Mouse (Mus musculus): ENCODE data around the gene Casd1. TPM values are rescaled to one million over a fixed set of nuclear protein-coding genes. Genes with fewer than 3 reads are reported as not detected.

Gene Casd1
- polyA plus RNA-seq, 1 experiment from 2014 or later: 38.1 TPM

GRCm38 (mm10) chr6:4658861-4659260 lies 58.2 kb downstream of the Casd1 start:
- ChIA-PET POLR2A (no interaction called here), CTCF (no interaction called here)
- no peak for ATAC-seq
- DNase-seq (ENCODE audit: low read depth, low spot score): no peak
- H3K27me3 ChIP-seq: peaks cover 16% of the 10 kb centered on the region
- in situ Hi-C loops (cut with MboI; ENCODE audit: low pct_unique_long_range_greater_than_20kb): loop anchor here (10.0 kb wide), 2 partner anchors 456 to 726 kb away; partner anchors contain the start of gene Asb4
- no peak for TF ChIP-seq CTCF (IDR thresholded peaks at IDR 0.05)

DNA sequence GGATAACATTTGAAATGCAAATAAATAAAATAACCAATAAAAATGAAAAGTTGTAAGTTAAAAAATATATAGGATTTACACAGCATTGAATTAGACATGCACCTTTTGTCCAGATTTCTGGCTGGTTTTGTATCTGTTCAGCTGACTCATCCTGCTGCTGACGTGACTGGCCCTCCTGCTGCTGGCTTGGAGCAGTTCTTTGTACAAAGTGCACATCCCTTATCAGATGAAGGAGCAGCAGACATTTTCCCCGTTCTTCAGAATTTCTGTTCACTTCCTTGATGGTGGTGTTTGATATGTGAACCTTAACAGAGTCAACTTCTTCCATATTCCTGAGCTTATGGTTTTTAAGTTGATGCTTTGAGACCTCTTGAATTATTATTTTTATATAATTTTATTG lies 62.9 kb downstream of the Casd1 start:
- H3K27me3 ChIP-seq: peaks cover 12% of the 10 kb centered on the region
- no peak for ATAC-seq
- ChIA-PET POLR2A (no interaction called here), CTCF (no interaction called here)
- TF ChIP-seq CTCF (IDR thresholded peaks at IDR 0.05): no peak
- DNase-seq (ENCODE audit: low read depth, low spot score): no peak
- in situ Hi-C loops (cut with MboI; ENCODE audit: low pct_unique_long_range_greater_than_20kb): no loop called here

GRCm38 (mm10) chr6:4664313-4664712 lies 63.7 kb downstream of the Casd1 start:
- in situ Hi-C loops (cut with MboI; ENCODE audit: low pct_unique_long_range_greater_than_20kb): no loop called here
- TF ChIP-seq CTCF (IDR thresholded peaks at IDR 0.05): no peak
- ChIA-PET CTCF (no interaction called here), POLR2A (no interaction called here)
- H3K27me3 ChIP-seq: peaks cover 12% of the 10 kb centered on the region
- ATAC-seq: no peak
- DNase-seq (ENCODE audit: low read depth, low spot score): no peak

DNA sequence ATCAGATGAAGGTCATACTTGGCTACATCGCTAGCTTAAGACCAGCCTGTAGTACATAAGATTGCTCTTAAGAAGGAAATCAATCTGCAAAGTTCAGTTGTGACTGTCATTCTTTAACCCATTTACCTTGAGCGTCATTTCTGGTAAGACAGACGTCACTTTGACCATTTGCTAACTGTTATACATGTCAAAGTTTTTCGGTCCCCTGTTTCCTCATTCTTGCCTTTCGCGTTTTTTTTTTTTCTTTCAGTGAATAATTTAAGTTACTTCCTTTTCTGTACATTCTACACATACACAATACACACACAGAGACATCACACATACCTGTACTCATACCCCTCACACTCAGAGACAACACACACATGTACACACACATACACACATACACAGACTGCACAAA lies 64.5 kb downstream of the Casd1 start:
- ATAC-seq (no peak), DNase-seq (ENCODE audit: low read depth, low spot score) (no peak)
- ChIA-PET POLR2A (no interaction called here), CTCF (no interaction called here)
- in situ Hi-C loops (cut with MboI; ENCODE audit: low pct_unique_long_range_greater_than_20kb): no loop called here
- no peak for TF ChIP-seq CTCF (IDR thresholded peaks at IDR 0.05)
- peaks cover 12% of the 10 kb centered on the region for H3K27me3 ChIP-seq

GRCm38 (mm10) chr6:4677356-4677761 lies 76.7 kb downstream of the Casd1 start:
- CTCF ChIA-PET: interaction anchor here (1.2 kb wide), 1 partner anchor 12 kb away, joined by 3 read pairs; no protein-coding TSS in a partner anchor
- in situ Hi-C loops (cut with MboI; ENCODE audit: low pct_unique_long_range_greater_than_20kb): no loop called here
- no peak for TF ChIP-seq CTCF (IDR thresholded peaks at IDR 0.05)
- H3K27me3 ChIP-seq: no peaks in the 10 kb centered on the region
- ATAC-seq (no peak), DNase-seq (ENCODE audit: low read depth, low spot score) (no peak)
- POLR2A ChIA-PET: no interaction called here

DNA sequence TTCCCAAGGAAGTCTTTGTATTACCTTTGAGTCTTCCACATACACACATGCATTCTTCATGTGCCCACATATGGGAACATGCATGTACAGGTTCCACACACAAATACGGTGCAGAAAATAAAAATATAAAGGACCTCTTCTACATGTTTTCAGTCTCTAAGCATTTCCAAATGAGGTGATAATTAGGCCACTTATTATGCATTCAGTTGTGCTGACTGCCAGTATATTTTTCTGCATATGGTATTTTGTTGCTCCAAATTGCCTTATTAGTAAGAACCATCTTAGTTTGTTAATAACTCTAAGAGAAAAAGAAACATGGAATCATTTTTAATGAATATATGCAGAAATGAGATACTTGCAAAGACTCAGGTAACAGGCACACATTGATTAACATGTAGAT lies 79.3 kb downstream of the Casd1 start:
- no peak for TF ChIP-seq CTCF (IDR thresholded peaks at IDR 0.05)
- in situ Hi-C loops (cut with MboI; ENCODE audit: low pct_unique_long_range_greater_than_20kb): no loop called here
- CTCF ChIA-PET: no interaction called here
- no peak for DNase-seq (ENCODE audit: low read depth, low spot score)
- no peak for ATAC-seq
- H3K27me3 ChIP-seq: no peaks in the 10 kb centered on the region
- POLR2A ChIA-PET: no interaction called here

GRCm38 (mm10) chr6:4680576-4680975 lies 79.9 kb downstream of the Casd1 start:
- POLR2A ChIA-PET: no interaction called here
- TF ChIP-seq CTCF (IDR thresholded peaks at IDR 0.05): no peak
- in situ Hi-C loops (cut with MboI; ENCODE audit: low pct_unique_long_range_greater_than_20kb): no loop called here
- no peak for ATAC-seq
- DNase-seq (ENCODE audit: low read depth, low spot score): no peak
- CTCF ChIA-PET: no interaction called here
- no peaks in the 10 kb centered on the region for H3K27me3 ChIP-seq

GRCm38 (mm10) chr6:4684706-4685340 lies 84.2 kb downstream of the Casd1 start:
- in situ Hi-C loops (cut with MboI; ENCODE audit: low pct_unique_long_range_greater_than_20kb): no loop called here

DNA sequence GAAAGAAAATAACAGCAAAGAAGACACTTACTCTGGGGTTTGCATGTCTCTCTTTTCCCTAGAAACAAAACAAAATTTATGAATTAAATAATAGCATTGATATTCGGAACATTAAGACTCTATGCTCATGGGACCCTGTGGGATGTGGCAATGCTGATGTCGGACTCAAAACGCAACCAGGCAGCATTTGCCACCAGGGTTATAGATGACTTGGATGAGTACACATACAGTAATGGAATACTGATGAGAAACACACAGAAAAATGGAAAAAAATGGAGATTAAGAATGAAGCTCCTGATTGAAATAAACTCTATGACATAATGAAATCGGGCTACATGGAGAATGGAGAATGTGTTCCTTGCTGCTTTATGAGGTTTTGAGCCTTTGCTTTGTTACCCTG lies 89.8 kb downstream of the Casd1 start:
- no peak for TF ChIP-seq CTCF (IDR thresholded peaks at IDR 0.05)
- ATAC-seq (no peak), DNase-seq (ENCODE audit: low read depth, low spot score) (no peak)
- CTCF ChIA-PET: interaction anchor here (1.2 kb wide), 1 partner anchor 15 kb away, joined by 3 read pairs; no protein-coding TSS in a partner anchor
- in situ Hi-C loops (cut with MboI; ENCODE audit: low pct_unique_long_range_greater_than_20kb): no loop called here
- POLR2A ChIA-PET: no interaction called here
- no peaks in the 10 kb centered on the region for H3K27me3 ChIP-seq

More at GRCm38 (mm10) chr6:4684706-4685340, 84.2 kb downstream of the Casd1 start:
- no peak for DNase-seq (ENCODE audit: low read depth, low spot score)
- POLR2A ChIA-PET: no interaction called here
- ATAC-seq: no peak
- no peak for TF ChIP-seq CTCF (IDR thresholded peaks at IDR 0.05)
- H3K27me3 ChIP-seq: no peaks in the 10 kb centered on the region
- CTCF ChIA-PET: interaction anchor here (1.2 kb wide), 1 partner anchor 10 kb away, joined by 3 read pairs; no protein-coding TSS in a partner anchor

Other genes with a start within 250 kb of the Casd1 start
- 5.4 TPM for gene Col1a2, start 96.0 kb upstream of the Casd1 start, polyA plus RNA-seq (2021)
- 94.8 TPM for gene Sgce, start 146.4 kb downstream of the Casd1 start, polyA plus RNA-seq (2021)
- 17.4 TPM for gene Peg10, start 146.5 kb downstream of the Casd1 start, polyA plus RNA-seq (2021)